Mouse (Mus musculus) ES-E14 (cell line): ENCODE results near the gene Phrf1. TPM values are rescaled to one million over a fixed set of nuclear protein-coding genes. Genes with fewer than 3 reads are reported as not detected.

ENCODE experiments used
- DNase-seq: peaks from one replicate; pipeline ENCODE4 v3.0.0-alpha.2; 2013; ENCODE audit warnings: low read depth, low spot score
- H3K27ac ChIP-seq: 2 replicates; pipeline ENCODE4 v1.5.1; 2012; ENCODE audit warnings: low read depth, mild to moderate bottlenecking, low read length, moderate library complexity, mixed read lengths; ENCODE audit not compliant: poor library complexity, insufficient read depth, severe bottlenecking
- H3K36me3 ChIP-seq: 2 replicates; pipeline ENCODE4 v1.6.1; 2012; ENCODE audit warnings: mild to moderate bottlenecking, low read length, moderate library complexity, mixed read lengths; ENCODE audit not compliant: control insufficient read depth, poor library complexity, insufficient read depth, severe bottlenecking
- H3K4me1 ChIP-seq, 2 experiments: fragments of 150-350 bp in 1 of 2; sonication (generic) in 1 of 2; 2 replicates each; pipeline ENCODE4 v1.6.1; 2012; ENCODE audit warnings: low read length in 2 of 2, mild to moderate bottlenecking in 1 of 2, mixed read lengths in 1 of 2; ENCODE audit not compliant: control insufficient read depth in 2 of 2, insufficient read depth in 2 of 2, poor library complexity in 1 of 2
- H3K4me3 ChIP-seq, 2 experiments: fragments of 150-350 bp in 1 of 2; sonication (generic) in 1 of 2; 2 replicates each; pipeline ENCODE4 v1.5.1; 2012; ENCODE audit warnings: low read length in 2 of 2, low read depth in 1 of 2, mild to moderate bottlenecking in 1 of 2, mixed read lengths in 1 of 2; ENCODE audit not compliant: insufficient read depth in 1 of 2, poor library complexity in 1 of 2, severe bottlenecking in 1 of 2
- H3K9ac ChIP-seq: 2 replicates; pipeline ENCODE4 v1.6.1; 2012; ENCODE audit warnings: low read depth, mild to moderate bottlenecking, low read length, mixed read lengths; ENCODE audit not compliant: poor library complexity, insufficient read depth, severe bottlenecking
- H3K9me3 ChIP-seq: fragments of 150-350 bp; sonication (generic); 2 replicates; pipeline ENCODE4 v1.6.1; 2012; ENCODE audit warnings: low read depth, mild to moderate bottlenecking, low read length; ENCODE audit not compliant: control insufficient read depth, insufficient read depth
- CHD2 ChIP-seq: IDR thresholded peaks from 2 replicates; pipeline ENCODE4 v1.6.1; 2014; ENCODE audit warnings: mild to moderate bottlenecking, low read depth, low read length, inconsistent platforms
- HCFC1 ChIP-seq: IDR thresholded peaks from 2 replicates; pipeline ENCODE4 v1.6.1; 2012; ENCODE audit warnings: low read length, inconsistent platforms, borderline replicate concordance; ENCODE audit not compliant: insufficient read depth
- MAFK ChIP-seq: IDR thresholded peaks from 2 replicates; pipeline ENCODE4 v1.6.1; 2014; ENCODE audit warnings: mild to moderate bottlenecking, low read depth, low read length, inconsistent platforms; ENCODE audit not compliant: insufficient read depth
- ZC3H11A ChIP-seq: IDR thresholded peaks from 2 replicates; pipeline ENCODE4 v1.6.1; 2012; ENCODE audit warnings: low read depth, mild to moderate bottlenecking, inconsistent platforms, low read length, borderline replicate concordance
- ZNF384 ChIP-seq: IDR thresholded peaks from 2 replicates; pipeline ENCODE4 v1.6.1; 2012; ENCODE audit warnings: low read depth, low read length, inconsistent platforms
- in situ Hi-C, 2 experiments: fragments of 600-800 bp; cut with MboI; formaldehyde crosslinking; loops; one replicate each; pipeline ENCODE4 v1.15.1; 2025; ENCODE audit warnings: low sequenced_read_pairs in 2 of 2, inconsistent platforms in 1 of 2; ENCODE audit not compliant: unreplicated experiment in 2 of 2
- total RNA-seq: library from RNA; depleted of rRNA; stranded (reverse); fragments of 300-350 nt; gene quantifications from 2 replicates; pipeline ENCODE4 v1.2.3, GENCODE M21; 2012

The Phrf1 gene
- total RNA-seq, 1 experiment = 101 TPM

- Histone ChIP-seq H3K27ac (peak within 1 kb of the TSS; percentile 95), H3K4me1 (peaks cover 3 to 36% of the 10 kb centered on the region in 2 experiments; a peak in 3 of 4 replicates), H3K9ac (peak within 1 kb of the TSS; percentile 85), H3K4me3 (peak within 1 kb of the TSS; percentile 89 to 99), H3K9me3 (no peaks in the 10 kb centered on the region), H3K36me3 (peaks cover 18% of the 10 kb centered on the region)
- peak; percentile 99 for DNase-seq
- peak; percentile 30; the same call in 1 of the 2 replicates for TF ChIP-seq CHD2
- TF ChIP-seq ZNF384 = no peak
- TF ChIP-seq HCFC1 = peak; percentile 40; the same call in 1 of the 2 replicates
- TF ChIP-seq MAFK = no peak
- no peak for TF ChIP-seq ZC3H11A
- in situ Hi-C loops = no loop called here
Observed at GRCm38 (mm10) chr7:141215101-141215879, 13.3 kb upstream of the Phrf1 start, which contains the start of gene Rassf7. TSS of gene Rassf7 (plus strand) at chr7:141215860.

- no peak for TF ChIP-seq ZC3H11A
- no peak for TF ChIP-seq CHD2
- no peak for TF ChIP-seq MAFK
- no peak for TF ChIP-seq ZNF384
- peak overlapping the region; percentile 79 for H3K27ac ChIP-seq
- no peaks in the 10 kb centered on the region for H3K9me3 ChIP-seq
- H3K4me1 ChIP-seq = peaks cover 3 to 38% of the 10 kb centered on the region in 2 experiments; a peak in 3 of 4 replicates
- no peak for DNase-seq
- peaks cover 18% of the 10 kb centered on the region for H3K36me3 ChIP-seq
- peak overlapping the region; percentile 89 to 99 for H3K4me3 ChIP-seq
- in situ Hi-C loops = no loop called here
- peak overlapping the region; percentile 85 for H3K9ac ChIP-seq
Observed at GRCm38 (mm10) chr7:141215880-141216733, 12.5 kb upstream of the Phrf1 start.

DNA sequence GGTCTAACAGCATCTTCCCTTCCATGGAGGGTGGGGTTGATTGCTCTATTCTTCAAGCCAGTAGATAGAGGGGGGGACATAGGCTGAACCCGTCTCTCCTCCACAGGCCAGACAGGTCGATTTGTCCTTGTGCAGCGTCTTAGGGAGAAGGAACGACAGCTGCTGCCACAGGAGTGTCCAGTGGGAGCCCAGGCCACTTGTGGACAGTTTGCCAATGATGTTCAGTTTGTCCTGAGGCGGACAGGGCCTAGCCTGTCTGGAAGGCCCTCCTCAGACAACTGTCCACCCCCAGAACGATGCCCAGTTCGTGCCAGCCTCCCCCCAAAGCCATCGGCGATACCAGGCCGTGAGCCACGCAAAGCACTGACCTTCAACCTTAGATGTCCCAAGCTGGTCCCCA is 11.7 kb upstream of the Phrf1 start:
- Histone ChIP-seq H3K9ac (no peak overlapping the region), H3K4me3 (peak overlapping the region in 1 of 2 experiments; percentile 99; a peak in 3 of 4 replicates), H3K36me3 (peaks cover 18% of the 10 kb centered on the region), H3K9me3 (no peaks in the 10 kb centered on the region), H3K4me1 (peaks cover 3 to 40% of the 10 kb centered on the region in 2 experiments; a peak in 3 of 4 replicates), H3K27ac (no peak overlapping the region)
- no peak for DNase-seq
- in situ Hi-C loops = no loop called here
- no peak for TF ChIP-seq CHD2

DNA sequence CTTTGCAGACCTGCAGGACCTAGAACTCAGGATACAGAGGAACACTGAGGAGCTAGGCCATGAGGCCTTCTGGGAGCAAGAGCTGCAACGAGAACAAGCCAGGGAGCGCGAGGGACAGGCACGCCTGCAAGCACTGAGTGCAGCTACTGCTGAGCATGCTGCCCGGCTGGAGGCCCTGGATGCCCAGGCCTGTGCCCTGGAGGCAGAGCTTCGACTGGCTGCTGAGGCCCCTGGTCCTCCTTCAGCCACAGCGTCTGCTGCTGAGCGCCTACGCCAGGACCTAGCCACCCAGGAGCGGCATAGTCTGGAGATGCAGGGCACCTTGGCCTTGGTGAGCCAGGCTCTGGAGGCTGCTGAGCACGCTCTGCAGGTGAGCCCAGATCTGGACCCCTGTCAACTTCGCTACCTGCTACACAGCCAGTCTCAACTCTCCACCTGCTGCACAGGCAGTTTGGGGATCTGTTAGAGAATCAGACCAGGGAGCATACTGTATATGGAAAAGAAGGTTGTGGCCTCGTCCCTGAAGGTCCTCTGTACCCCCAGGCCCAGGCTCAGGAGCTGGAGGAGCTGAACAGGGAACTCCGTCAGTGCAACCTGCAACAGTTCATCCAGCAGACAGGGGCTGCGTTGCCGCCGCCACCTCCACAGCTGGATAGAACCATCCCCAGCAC is 11.1 kb upstream of the Phrf1 start:
- TF ChIP-seq ZNF384 (no peak), HCFC1 (no peak), MAFK (no peak), ZC3H11A (no peak), CHD2 (no peak)
- H3K4me1 ChIP-seq = peaks cover 3 to 43% of the 10 kb centered on the region in 2 experiments; a peak in 3 of 4 replicates
- no peak overlapping the region for H3K27ac ChIP-seq
- in situ Hi-C loops = no loop called here
- no peak for DNase-seq
- H3K36me3 ChIP-seq = peaks cover 18% of the 10 kb centered on the region
- H3K9ac ChIP-seq = no peak overlapping the region
- H3K9me3 ChIP-seq = no peaks in the 10 kb centered on the region
- no peak overlapping the region for H3K4me3 ChIP-seq
